Mouse (Mus musculus): ENCODE data around the gene Mcfd2. TPM values are rescaled to one million over a fixed set of nuclear protein-coding genes. Genes with fewer than 3 reads are reported as not detected.
"Not testable (repeated sequence)": the region's sequence is repeated elsewhere in the genome, so short reads cannot be mapped to it uniquely, and the experiment has no call there.

Mcfd2 gene
- total RNA-seq, 2 experiments from 2014 or later, result 56.6 to 60.0 TPM

GRCm38 (mm10) chr17:87304151-87304894 is 38.6 kb upstream of the Mcfd2 start:
- intact Hi-C loops (cut with DNase I), result no loop called here
- no peak overlapping the region for H3K4me3 ChIP-seq
- no peak for TF ChIP-seq CTCF (IDR thresholded peaks at IDR 0.05)
- H3K27ac ChIP-seq, result no peak overlapping the region
- DNase-seq (ENCODE audit: extremely low spot score in 1 of 2, low spot score in 2 of 2), result no peak

GRCm38 (mm10) chr17:87302014-87302794 is 36.5 kb upstream of the Mcfd2 start:
- no peak for DNase-seq (ENCODE audit: extremely low spot score in 1 of 2, low spot score in 2 of 2)
- intact Hi-C loops (cut with DNase I), result no loop called here
- no peak overlapping the region for H3K27ac ChIP-seq
- no peak for TF ChIP-seq CTCF (IDR thresholded peaks at IDR 0.05)
- no peak overlapping the region for H3K4me3 ChIP-seq

GRCm38 (mm10) chr17:87301607-87302006 is 35.9 kb upstream of the Mcfd2 start:
- intact Hi-C loops (cut with DNase I); H3K4me3 ChIP-seq; H3K27ac ChIP-seq; DNase-seq (ENCODE audit: extremely low spot score in 1 of 2, low spot score in 2 of 2): not testable (repeated sequence)

GRCm38 (mm10) chr17:87300340-87300739 is 34.6 kb upstream of the Mcfd2 start:
- DNase-seq (ENCODE audit: extremely low spot score in 1 of 2, low spot score in 2 of 2), result no peak
- TF ChIP-seq CTCF (IDR thresholded peaks at IDR 0.05), result no peak
- H3K4me3 ChIP-seq, result no peak overlapping the region
- intact Hi-C loops (cut with DNase I), result no loop called here
- H3K27ac ChIP-seq, result no peak overlapping the region

GRCm38 (mm10) chr17:87298944-87299343 is 33.2 kb upstream of the Mcfd2 start:
- TF ChIP-seq CTCF (IDR thresholded peaks at IDR 0.05), result no peak
- Histone ChIP-seq H3K27ac (no peak overlapping the region), H3K4me3 (no peak overlapping the region)
- intact Hi-C loops (cut with DNase I), result no loop called here
- no peak for DNase-seq (ENCODE audit: extremely low spot score in 1 of 2, low spot score in 2 of 2)

GRCm38 (mm10) chr17:87296701-87297100 is 31.0 kb upstream of the Mcfd2 start:
- H3K27ac ChIP-seq; DNase-seq (ENCODE audit: extremely low spot score in 1 of 2, low spot score in 2 of 2); intact Hi-C loops (cut with DNase I); H3K4me3 ChIP-seq: not testable (repeated sequence)

- TF ChIP-seq CTCF (IDR thresholded peaks at IDR 0.05), result no peak
- no peak overlapping the region for H3K27ac ChIP-seq
Observed at GRCm38 (mm10) chr17:87295738-87296137, 30.0 kb upstream of the Mcfd2 start.

GRCm38 (mm10) chr17:87293125-87293524 is 27.4 kb upstream of the Mcfd2 start:
- intact Hi-C loops (cut with DNase I), result no loop called here
- H3K27ac ChIP-seq, result no peak overlapping the region
- TF ChIP-seq CTCF (IDR thresholded peaks at IDR 0.05), result no peak
- DNase-seq (ENCODE audit: extremely low spot score in 1 of 2, low spot score in 2 of 2), result no peak
- H3K4me3 ChIP-seq, result no peak overlapping the region

More at GRCm38 (mm10) chr17:87295738-87296137, 30.0 kb upstream of the Mcfd2 start:
- intact Hi-C loops (cut with DNase I), result no loop called here
- DNase-seq (ENCODE audit: extremely low spot score in 1 of 2, low spot score in 2 of 2), result no peak
- no peak overlapping the region for H3K4me3 ChIP-seq

GRCm38 (mm10) chr17:87291782-87292181 is 26.0 kb upstream of the Mcfd2 start:
- no peak for TF ChIP-seq CTCF (IDR thresholded peaks at IDR 0.05)
- no peak overlapping the region for H3K27ac ChIP-seq
- no peak overlapping the region for H3K4me3 ChIP-seq
- intact Hi-C loops (cut with DNase I), result no loop called here
- DNase-seq (ENCODE audit: extremely low spot score in 1 of 2, low spot score in 2 of 2), result no peak

GRCm38 (mm10) chr17:87291037-87291436 is 25.3 kb upstream of the Mcfd2 start:
- no peak overlapping the region for H3K4me3 ChIP-seq
- TF ChIP-seq CTCF (IDR thresholded peaks at IDR 0.05), result no peak
- no peak overlapping the region for H3K27ac ChIP-seq
- intact Hi-C loops (cut with DNase I), result no loop called here
- DNase-seq (ENCODE audit: extremely low spot score in 1 of 2, low spot score in 2 of 2), result no peak

GRCm38 (mm10) chr17:87289367-87289766 is 23.6 kb upstream of the Mcfd2 start:
- TF ChIP-seq CTCF (IDR thresholded peaks at IDR 0.05), result no peak
- no peak overlapping the region for H3K4me3 ChIP-seq
- DNase-seq (ENCODE audit: extremely low spot score in 1 of 2, low spot score in 2 of 2), result no peak
- H3K27ac ChIP-seq, result no peak overlapping the region
- intact Hi-C loops (cut with DNase I), result no loop called here

- intact Hi-C loops (cut with DNase I), result no loop called here
- no peak for TF ChIP-seq CTCF (IDR thresholded peaks at IDR 0.05)
- H3K4me3 ChIP-seq, result no peak overlapping the region
- no peak overlapping the region for H3K27ac ChIP-seq
- DNase-seq (ENCODE audit: extremely low spot score in 1 of 2, low spot score in 2 of 2), result no peak
Observed at GRCm38 (mm10) chr17:87288131-87288530, 22.4 kb upstream of the Mcfd2 start.
